Mouse (Mus musculus) spleen, adult 2 months (tissue): ENCODE results near the gene Cnih4. TPM values are rescaled to one million over a fixed set of nuclear protein-coding genes. Genes with fewer than 3 reads are reported as not detected.

Experiments
- DNase-seq, 2 experiments: peaks; one replicate each; pipeline versions ENCODE4 v3.0.0 to v3.0.0-alpha.2; 2012 to 2021; ENCODE audit warnings: low spot score in 2 of 2, low read depth in 1 of 2
- H3K27ac ChIP-seq: fragments of 200-500 bp; 2 replicates; pipeline ENCODE4 v1.5.1; 2012; ENCODE audit warnings: low read length, inconsistent platforms; ENCODE audit not compliant: insufficient read depth
- H3K27me3 ChIP-seq: fragments of 200-500 bp; 2 replicates; pipeline ENCODE4 v1.6.1; 2012; ENCODE audit warnings: mild to moderate bottlenecking, moderate library complexity, low read length, inconsistent platforms; ENCODE audit not compliant: control insufficient read depth, insufficient read depth
- H3K36me3 ChIP-seq: fragments of 200-500 bp; 2 replicates; pipeline ENCODE4 v1.6.1; 2012; ENCODE audit warnings: mild to moderate bottlenecking, low read length, inconsistent platforms; ENCODE audit not compliant: control insufficient read depth, insufficient read depth
- H3K4me1 ChIP-seq: fragments of 200-500 bp; 2 replicates; pipeline ENCODE4 v1.6.1; 2011; ENCODE audit warnings: inconsistent platforms; ENCODE audit not compliant: control insufficient read depth, insufficient read depth, insufficient read length
- H3K4me3 ChIP-seq: fragments of 200-500 bp; 2 replicates; pipeline ENCODE4 v1.5.1; 2011; ENCODE audit warnings: mild to moderate bottlenecking, inconsistent platforms; ENCODE audit not compliant: insufficient read depth, insufficient read length; ENCODE audit errors: extremely low read depth
- CTCF ChIP-seq: fragments of 200-500 bp; IDR thresholded peaks from 2 replicates; pipeline ENCODE4 v1.5.1; 2011; ENCODE audit warnings: mild to moderate bottlenecking, inconsistent platforms; ENCODE audit not compliant: insufficient read depth, insufficient read length, insufficient replicate concordance; ENCODE audit errors: extremely low read depth
- POLR2A ChIP-seq: fragments of 200-500 bp; IDR thresholded peaks from 2 replicates; pipeline ENCODE4 v1.6.1; 2011; ENCODE audit warnings: low read depth, low read length, inconsistent platforms
- WGBS: fragments of 180-500 bp; shearing (Covaris S2); methylation state at CpG from one replicate; pipeline ENCODE4 v1.1.7; 2018; 5-methylcytosine and 5-hydroxymethylcytosine counted together
- polyA plus RNA-seq: library from polyadenylated mRNA; depleted of rRNA; stranded (reverse); fragments of >200 nt; gene quantifications from 2 replicates; pipeline ENCODE4 v1.2.3, GENCODE M21; 2012; rRNA removed

The Cnih4 gene
- polyA plus RNA-seq, 1 experiment, result 6.0 TPM

DNA sequence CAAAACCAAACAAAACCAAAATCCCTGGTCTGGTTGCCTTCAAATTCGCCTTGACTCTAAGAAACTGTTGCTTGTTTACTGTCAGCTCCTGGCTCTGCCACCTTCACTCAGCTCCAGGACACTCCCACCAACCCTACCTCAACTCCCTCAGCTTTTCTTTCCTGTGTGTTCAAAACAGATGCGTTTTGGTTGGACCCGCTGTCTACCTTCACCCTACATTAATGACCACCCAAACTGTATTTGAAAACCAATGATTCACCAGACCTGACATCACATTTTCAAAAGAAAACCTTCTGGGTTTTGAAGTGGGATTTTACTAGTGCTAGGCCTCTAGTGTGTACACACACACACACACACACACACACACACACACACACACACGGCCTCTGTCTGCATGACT is 65.7 kb downstream of the Cnih4 start:
- DNase-seq, result no peak
- Histone ChIP-seq H3K4me3 (peak overlapping the region; percentile 73), H3K27me3 (no peaks in the 10 kb centered on the region), H3K4me1 (peaks cover 13% of the 10 kb centered on the region), H3K27ac (peak overlapping the region; percentile 96), H3K36me3 (peaks cover 9% of the 10 kb centered on the region)
- WGBS, result 10% methylated on average over 4 of the region's 4 CpGs
- TF ChIP-seq CTCF (no peak), POLR2A (no peak)

DNA sequence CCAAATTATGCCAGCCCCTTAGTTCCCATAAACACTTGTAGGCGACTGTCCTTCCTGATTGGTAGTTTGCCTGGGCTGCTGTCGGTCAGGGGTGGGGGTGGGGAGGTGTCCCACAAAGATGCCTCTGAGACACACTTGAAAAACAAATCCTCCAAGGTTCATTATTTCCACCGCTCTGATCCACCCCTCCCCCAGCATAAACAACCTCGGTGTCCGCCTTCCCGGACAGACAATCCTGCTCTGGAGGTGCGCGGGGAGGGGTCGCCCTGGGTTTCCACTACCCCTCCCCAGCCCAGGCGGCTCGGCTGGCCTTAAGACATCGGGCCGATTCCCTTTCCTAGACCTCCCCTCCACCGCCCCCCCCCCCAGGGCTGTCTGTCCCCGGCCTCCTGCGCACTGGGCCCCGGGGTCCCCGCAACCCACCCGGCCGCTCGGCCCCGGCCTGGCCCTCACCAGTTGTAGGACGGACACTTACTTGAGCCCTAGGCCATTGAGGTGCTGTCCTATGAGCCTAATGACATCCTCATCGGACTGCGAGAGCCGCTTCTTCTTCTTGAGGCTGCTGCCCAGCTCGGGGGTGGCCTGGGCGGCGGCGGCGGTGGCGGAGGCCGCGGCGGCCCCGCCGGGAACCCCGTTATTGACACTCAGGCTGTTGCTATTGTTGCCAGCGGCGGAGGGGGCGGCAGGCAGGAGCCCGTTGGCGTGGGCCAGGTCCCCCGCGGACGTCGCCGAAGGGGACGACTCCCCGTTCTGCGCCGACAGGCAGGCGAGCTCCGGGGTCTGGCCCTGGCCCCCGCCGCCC is 66.3 kb downstream of the Cnih4 start:
- TF ChIP-seq POLR2A (no peak), CTCF (no peak)
- Histone ChIP-seq H3K4me3 (peak overlapping the region; percentile 73), H3K4me1 (peaks cover 13% of the 10 kb centered on the region), H3K27ac (peak overlapping the region; percentile 96), H3K27me3 (no peaks in the 10 kb centered on the region), H3K36me3 (peaks cover 7% of the 10 kb centered on the region)
- peak in 1 of 2 experiments; percentile 14 for DNase-seq
- WGBS, result under 1% methylated on average over 44 of the region's 56 CpGs

DNA sequence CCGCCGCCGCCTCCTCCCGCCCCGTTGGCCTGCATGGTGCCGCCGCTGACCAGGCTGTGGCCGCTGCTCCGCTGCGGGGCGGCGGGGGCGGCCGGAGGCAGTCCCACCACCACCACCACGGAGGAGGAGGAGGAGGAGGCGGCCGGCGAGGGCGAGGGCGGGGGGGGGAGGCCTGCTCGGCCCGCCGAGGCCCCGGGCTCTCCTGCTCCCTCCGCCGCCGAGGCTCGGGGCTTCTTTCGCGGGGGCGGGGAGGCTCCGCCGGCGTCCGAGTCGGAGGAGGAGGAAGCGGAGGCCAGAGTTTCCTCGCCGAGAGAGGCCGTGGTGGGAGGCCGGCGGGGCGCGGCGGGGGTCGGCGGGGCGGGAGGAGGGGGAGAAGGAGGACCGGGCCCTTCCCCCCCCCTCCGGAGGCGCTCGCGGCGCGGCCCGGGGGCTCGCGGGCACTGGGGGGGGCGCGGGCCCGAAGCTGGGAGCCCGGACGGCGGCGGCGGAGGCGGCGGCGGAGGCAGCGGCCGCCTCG is 67.0 kb downstream of the Cnih4 start:
- WGBS, result 1% methylated on average over 22 of the region's 72 CpGs
- peak in 1 of 2 experiments; percentile 34 for DNase-seq
- H3K27me3 ChIP-seq, result no peaks in the 10 kb centered on the region
- H3K4me1 ChIP-seq, result peaks cover 13% of the 10 kb centered on the region
- H3K4me3 ChIP-seq, result peak overlapping the region; percentile 73
- TF ChIP-seq CTCF (no peak), POLR2A (no peak)
- peak overlapping the region; percentile 96 for H3K27ac ChIP-seq
- H3K36me3 ChIP-seq, result peaks cover 7% of the 10 kb centered on the region

DNA sequence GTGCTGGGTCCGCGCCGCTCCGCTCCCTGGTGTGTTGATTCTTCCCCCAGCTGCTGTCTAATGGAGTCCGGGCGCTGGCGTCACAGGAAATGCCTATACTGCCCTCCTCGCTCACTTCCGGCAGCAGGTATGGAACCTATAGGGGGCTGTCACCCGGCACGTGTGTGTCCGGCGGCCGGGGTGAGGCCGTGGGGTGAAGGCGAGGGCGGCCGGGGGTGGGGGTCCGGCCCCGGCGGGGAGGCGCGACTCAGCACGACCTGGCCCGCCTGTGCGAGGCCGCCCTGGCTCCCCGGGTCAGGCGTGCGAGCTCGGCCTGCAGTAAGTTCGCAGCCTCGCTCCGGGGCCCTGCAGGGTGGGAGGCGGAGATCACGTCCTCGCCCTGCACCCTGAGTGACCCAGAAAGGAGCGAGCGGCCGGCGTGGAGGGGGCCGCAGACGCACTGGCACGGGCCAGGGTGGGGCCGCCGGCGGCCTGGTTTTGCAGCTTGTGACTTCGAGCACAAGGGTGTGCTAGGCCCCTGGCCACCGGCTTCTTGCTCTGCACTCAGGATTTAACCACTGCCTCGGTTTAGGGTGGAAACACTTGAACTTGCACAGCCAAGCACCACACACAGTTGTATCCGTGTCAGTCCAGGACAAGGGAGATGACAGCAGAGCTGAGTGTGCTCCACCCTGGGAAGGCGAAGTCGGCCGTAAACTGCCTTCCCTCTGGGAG is 67.6 kb downstream of the Cnih4 start, which contains the start of gene Wdr26:
Wdr26 (minus strand) TSS at position 82 of the 714 bp plus-strand sequence.
- Histone ChIP-seq H3K36me3 (peaks cover 3% of the 10 kb centered on the region), H3K4me3 (peak within 1 kb of the TSS; percentile 73), H3K27ac (peak within 1 kb of the TSS; percentile 96), H3K27me3 (no peaks in the 10 kb centered on the region), H3K4me1 (peaks cover 13% of the 10 kb centered on the region)
- TF ChIP-seq POLR2A (peak; percentile 73; the same call in 1 of the 2 replicates), CTCF (0 out of 2 replicates have a peak, but pooled peaks have one; percentile 5)
- DNase-seq, result peak; percentile 65 to 83
- under 1% methylated on average over 51 of the region's 54 CpGs for WGBS

DNA sequence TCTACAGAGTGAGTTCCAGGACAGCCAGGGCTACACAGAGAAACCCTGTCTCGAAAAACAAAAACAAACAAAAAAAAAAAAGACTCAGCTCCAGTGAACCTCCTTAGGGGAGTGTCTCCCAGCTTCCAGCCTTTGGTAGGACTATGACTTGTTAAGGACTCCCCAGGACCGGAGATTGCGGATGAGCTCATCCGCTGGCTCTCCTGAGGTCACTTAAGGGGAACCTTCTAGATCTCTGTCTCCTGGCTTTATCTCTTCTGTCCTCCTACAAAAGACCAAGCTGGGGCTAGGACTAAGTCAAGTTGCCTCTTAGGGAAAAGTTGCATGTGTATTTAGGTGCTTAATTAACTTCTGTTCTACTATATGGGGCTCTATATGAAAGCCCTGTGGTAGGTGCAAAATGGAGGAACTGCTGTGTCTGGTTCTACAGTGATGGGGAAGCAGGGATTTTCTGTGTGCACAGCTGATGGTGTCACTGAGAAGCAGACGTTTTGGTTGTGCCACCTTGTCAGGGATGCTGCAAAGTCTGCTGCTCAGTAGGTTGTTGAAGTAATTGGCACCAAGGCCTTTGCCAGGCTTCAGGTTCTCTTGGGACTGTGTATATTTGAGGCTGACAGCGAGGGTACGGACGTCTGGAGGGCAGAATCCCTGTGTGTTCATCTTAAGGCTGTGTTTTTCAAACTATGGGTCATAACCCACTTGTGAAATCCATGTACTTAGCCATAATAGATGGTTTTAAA is 70.0 kb downstream of the Cnih4 start:
- Histone ChIP-seq H3K4me1 (peaks cover 10% of the 10 kb centered on the region), H3K4me3 (no peak overlapping the region), H3K27me3 (no peaks in the 10 kb centered on the region), H3K36me3 (no peaks in the 10 kb centered on the region), H3K27ac (no peak overlapping the region)
- 92% methylated on average over 8 of the region's 8 CpGs for WGBS
- TF ChIP-seq POLR2A (no peak), CTCF (no peak)
- DNase-seq, result no peak

DNA sequence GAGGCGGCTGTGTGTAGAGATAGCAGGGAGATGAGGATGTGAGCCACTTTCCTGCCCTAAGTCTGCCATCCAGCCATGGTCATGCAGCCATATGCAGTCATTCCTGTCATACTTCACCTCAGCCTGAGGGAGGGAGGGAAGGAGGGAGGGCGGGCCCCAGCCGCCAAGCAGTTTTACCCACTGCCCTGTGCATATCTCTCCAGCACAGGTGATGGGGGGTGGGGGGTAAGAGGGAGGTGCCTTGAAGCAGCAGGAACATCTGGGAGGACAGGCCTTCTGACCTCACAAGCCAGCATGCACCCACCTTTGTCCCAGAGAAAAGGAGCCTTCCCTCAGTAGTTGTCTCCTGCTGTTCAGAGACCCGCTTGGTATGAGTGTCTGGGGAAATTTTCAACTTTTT is 71.8 kb downstream of the Cnih4 start:
- TF ChIP-seq CTCF (no peak), POLR2A (no peak)
- H3K36me3 ChIP-seq, result no peaks in the 10 kb centered on the region
- H3K27me3 ChIP-seq, result no peaks in the 10 kb centered on the region
- no peak overlapping the region; the same call in 1 of the 2 replicates for H3K27ac ChIP-seq
- H3K4me1 ChIP-seq, result peaks cover 6% of the 10 kb centered on the region
- H3K4me3 ChIP-seq, result no peak overlapping the region
- DNase-seq, result no peak
- WGBS, result 90% methylated on average over 4 of the region's 4 CpGs

Other genes with a start within 250 kb of the Cnih4 start
- gene Pycr2, start 240.4 kb upstream of the Cnih4 start, polyA plus RNA-seq, result 41.7 and 53.9 TPM in 2 replicates
- 10.9 and 16.8 TPM in 2 replicates for gene Lefty1, start 209.7 kb upstream of the Cnih4 start, polyA plus RNA-seq
- 38.6 and 42.5 TPM in 2 replicates for gene Tmem63a, start 202.3 kb upstream of the Cnih4 start, polyA plus RNA-seq
- 50.5 and 52.2 TPM in 2 replicates for gene Ephx1, start 123.8 kb upstream of the Cnih4 start, polyA plus RNA-seq
- 0.04 TPM in 1 of 2 replicates, not detected in the other for gene 9130409I23Rik, start 93.5 kb upstream of the Cnih4 start, polyA plus RNA-seq
- gene Nvl, start 489 bp upstream of the Cnih4 start, polyA plus RNA-seq, result 7.7 and 8.6 TPM in 2 replicates
- gene Wdr26, start 67.3 kb downstream of the Cnih4 start, polyA plus RNA-seq, result 36.3 and 37.2 TPM in 2 replicates
- 0.04 TPM in 1 of 2 replicates, not detected in the other for gene Cnih3, start 207.9 kb downstream of the Cnih4 start, polyA plus RNA-seq